Mouse (Mus musculus) hindbrain, embryonic 11.5 days (tissue): ENCODE data around the gene Gm13691. TPM values are rescaled to one million over a fixed set of nuclear protein-coding genes. Genes with fewer than 3 reads are reported as not detected.
"Not testable (repeated sequence)": the region's sequence is repeated elsewhere in the genome, so short reads cannot be mapped to it uniquely, and the experiment has no call there.

Experiments used
- ATAC-seq: fragments of 200-750 bp; cut with Nextera tagmentation; 2 replicates; pipeline ENCODE4 v1.8.0; 2017; ENCODE audit warnings: mild to moderate bottlenecking, moderate TSS enrichment, moderate library complexity; ENCODE audit not compliant: low FRiP score
- DNase-seq: peaks from one replicate; pipeline ENCODE4 v3.0.0-alpha.2; 2015; ENCODE audit warnings: low spot score
- H3K27ac ChIP-seq: fragments of 300-500 bp; sonication (generic); 2 replicates; pipeline ENCODE4 v1.5.1; 2014; ENCODE audit warnings: mild to moderate bottlenecking, low read depth, low read length
- H3K27me3 ChIP-seq: fragments of 300-500 bp; sonication (generic); 2 replicates; pipeline ENCODE4 v1.6.1; 2014; ENCODE audit warnings: mild to moderate bottlenecking, low read length, moderate library complexity, mixed read lengths; ENCODE audit not compliant: control insufficient read depth, insufficient read depth
- H3K36me3 ChIP-seq: fragments of 300-500 bp; sonication (generic); 2 replicates; pipeline ENCODE4 v1.6.1; 2014; ENCODE audit warnings: mild to moderate bottlenecking, low read length, moderate library complexity, mixed read lengths; ENCODE audit not compliant: control insufficient read depth, insufficient read depth
- H3K4me1 ChIP-seq: fragments of 300-500 bp; sonication (generic); replicated peaks from 2 replicates; pipeline ENCODE4 v1.6.1; 2014; ENCODE audit warnings: low read length, mixed read lengths; ENCODE audit not compliant: control insufficient read depth, insufficient read depth
- H3K4me2 ChIP-seq: fragments of 300-500 bp; sonication (generic); replicated peaks from 2 replicates; pipeline ENCODE4 v1.6.1; 2014; ENCODE audit warnings: mild to moderate bottlenecking, low read depth, low read length
- H3K4me3 ChIP-seq: fragments of 300-500 bp; sonication (generic); 2 replicates; pipeline ENCODE4 v1.5.1; 2014; ENCODE audit warnings: low read depth, low read length
- H3K9ac ChIP-seq: fragments of 300-500 bp; sonication (generic); 2 replicates; pipeline ENCODE4 v1.6.1; 2014; ENCODE audit warnings: low read depth, low read length
- H3K9me3 ChIP-seq: fragments of 300-500 bp; sonication (generic); 2 replicates; pipeline ENCODE4 v1.6.1; 2016; ENCODE audit warnings: low read length; ENCODE audit not compliant: control insufficient read depth
- WGBS: fragments of 180-500 bp; shearing (Covaris S2); extraction: QIAGEN DNeasy Blood & Tissue Kit; methylation state at CpG from one replicate; pipeline ENCODE4 v1.1.7; 2014; 5-methylcytosine and 5-hydroxymethylcytosine counted together
- polyA plus RNA-seq: library from polyadenylated mRNA; unstranded; fragments of >200 nt; fragmentation: Nextera tagmentation; extraction: Ambion mirVana; gene quantifications from 2 replicates; pipeline ENCODE4 v1.2.1, GENCODE M21; 2014

Gm13691 gene
- polyA plus RNA-seq, 1 experiment from 2014 or later, result not detected

DNA sequence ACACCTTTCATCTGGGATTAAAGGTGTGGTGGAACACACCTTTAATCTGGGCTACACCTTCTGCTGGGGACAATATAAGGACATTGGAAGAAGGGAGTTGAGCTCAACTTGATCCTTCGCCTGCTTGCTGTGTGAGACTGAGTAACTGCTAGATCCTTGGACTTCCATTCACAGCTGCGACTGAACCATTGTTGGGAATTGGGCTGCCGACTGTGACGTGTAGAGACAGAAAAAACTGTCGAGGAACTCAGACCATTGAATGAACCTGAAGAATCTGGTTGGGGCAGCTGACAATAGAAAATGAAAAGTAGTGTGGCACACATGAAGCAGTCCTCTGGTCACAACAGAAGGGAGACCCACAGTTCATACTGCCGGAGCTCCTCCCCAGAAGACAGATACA is 5.9 kb upstream of the Gm13691 start, which contains the start of gene Gm13697:
Gene Gm13697, plus strand, starts transcription at position 301 of the 400 bp plus-strand sequence.
- not testable (repeated sequence) for H3K4me3 ChIP-seq, H3K9ac ChIP-seq, H3K27me3 ChIP-seq, H3K27ac ChIP-seq, H3K9me3 ChIP-seq, H3K4me2 ChIP-seq, DNase-seq, ATAC-seq, H3K4me1 ChIP-seq, H3K36me3 ChIP-seq
- WGBS, result no CpG with 5 or more reads among the region's 6 CpGs

DNA sequence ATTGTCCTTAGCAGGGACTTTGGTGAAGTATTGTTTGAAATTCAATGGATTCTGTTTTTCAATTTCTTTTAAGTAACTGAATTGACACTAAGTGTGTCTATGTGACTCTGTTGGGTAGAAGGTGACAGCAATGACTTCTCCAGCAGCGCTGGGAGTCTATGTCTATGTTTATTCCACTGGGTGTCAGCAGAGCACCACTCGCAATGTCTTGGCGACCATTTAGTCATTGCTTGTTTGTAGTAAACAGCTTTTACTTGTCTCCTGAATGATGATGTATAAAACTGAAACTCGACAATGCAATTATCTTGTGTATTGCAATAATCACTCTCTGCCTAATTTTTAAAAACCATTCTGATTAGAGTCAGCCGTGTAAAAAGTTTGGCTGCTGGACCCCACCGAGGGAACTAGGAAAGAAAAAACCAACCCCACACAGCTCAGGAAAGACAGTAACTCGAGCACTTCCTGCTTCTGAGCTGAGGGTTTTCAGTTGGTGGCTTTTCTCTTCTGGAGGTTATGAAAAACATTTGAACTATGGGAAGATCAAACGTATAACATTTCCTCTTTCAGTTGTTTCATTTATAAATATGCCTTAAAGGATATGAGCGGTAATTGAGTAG is 3.4 kb downstream of the Gm13691 start:
- not testable (repeated sequence) for ATAC-seq, H3K4me1 ChIP-seq, DNase-seq, H3K36me3 ChIP-seq, H3K9ac ChIP-seq, H3K27ac ChIP-seq, H3K4me2 ChIP-seq, H3K27me3 ChIP-seq, H3K9me3 ChIP-seq, H3K4me3 ChIP-seq
- WGBS, result 60% methylated on average over 7 of the region's 9 CpGs

DNA sequence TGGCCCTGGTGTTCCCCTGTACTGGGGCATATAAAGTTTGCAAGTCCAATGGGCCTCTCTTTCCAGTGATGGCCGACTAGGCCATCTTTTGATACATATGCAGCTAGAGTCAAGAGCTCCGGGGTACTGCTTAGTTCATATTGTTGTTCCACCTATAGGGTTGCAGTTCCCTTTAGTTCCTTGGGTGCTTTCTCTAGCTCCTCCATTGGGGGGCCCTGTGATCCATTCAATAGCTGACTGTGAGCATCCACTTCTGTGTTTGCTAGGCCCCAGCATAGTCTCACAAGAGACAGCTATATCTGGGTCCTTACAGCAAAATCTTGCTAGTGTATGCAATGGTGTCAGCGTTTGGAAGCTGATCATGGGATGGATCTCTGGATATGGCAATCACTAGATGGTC is 4.2 kb downstream of the Gm13691 start:
- not testable (repeated sequence) for H3K27me3 ChIP-seq, DNase-seq, H3K4me3 ChIP-seq, H3K9me3 ChIP-seq, H3K27ac ChIP-seq, H3K4me2 ChIP-seq, H3K4me1 ChIP-seq, ATAC-seq, H3K9ac ChIP-seq, H3K36me3 ChIP-seq
- WGBS, result no CpG with 5 or more reads among the region's 3 CpGs

DNA sequence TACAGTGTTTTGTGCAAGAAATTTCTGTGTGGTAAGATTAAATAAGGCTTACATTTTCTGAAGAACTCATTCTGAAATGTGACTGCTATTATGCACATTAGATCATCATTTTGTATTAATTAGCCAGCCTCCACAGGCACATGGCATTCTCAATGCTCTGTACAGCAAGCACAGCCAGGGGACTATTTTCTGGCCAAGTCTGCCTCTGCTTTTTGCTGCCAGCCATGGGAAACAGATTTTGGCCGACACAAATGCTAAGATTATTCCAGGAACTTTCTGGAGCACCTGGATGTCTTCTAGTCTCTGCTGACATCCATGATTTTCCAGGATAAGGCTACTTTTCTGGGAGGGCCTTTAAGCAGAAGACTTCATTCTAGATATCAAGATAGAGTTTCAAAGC is 18.6 kb downstream of the Gm13691 start:
- Histone ChIP-seq H3K4me3 (no peak overlapping the region), H3K27ac (no peak overlapping the region), H3K9me3 (no peaks in the 10 kb centered on the region), H3K27me3 (no peaks in the 10 kb centered on the region), H3K4me1 (no peaks in the 10 kb centered on the region), H3K9ac (no peak overlapping the region), H3K4me2 (no peak overlapping the region), H3K36me3 (no peaks in the 10 kb centered on the region)
- DNase-seq (no peak), ATAC-seq (no peak)
- 74% methylated on average over 1 of the region's 1 CpGs for WGBS

DNA sequence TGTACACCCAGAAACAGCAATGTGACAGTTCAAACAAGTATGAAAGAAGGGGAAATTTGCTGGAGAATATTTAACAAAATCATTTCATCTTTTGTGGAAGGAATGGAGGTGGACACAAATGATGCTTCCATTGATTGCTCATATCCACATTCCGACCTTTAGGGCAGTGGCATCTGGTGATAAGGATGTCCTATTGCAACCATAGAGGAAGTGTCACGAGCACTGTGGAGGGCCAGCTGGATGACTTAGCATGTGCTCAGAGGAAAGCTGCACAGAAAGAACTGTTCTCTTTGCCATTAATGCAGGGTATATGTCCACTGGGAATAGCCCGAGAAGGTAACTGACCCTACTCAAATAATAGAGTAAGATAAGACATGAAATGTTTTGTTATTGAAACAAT is 19.5 kb downstream of the Gm13691 start:
- H3K4me3 ChIP-seq, result no peak overlapping the region
- no peaks in the 10 kb centered on the region for H3K36me3 ChIP-seq
- no peaks in the 10 kb centered on the region for H3K9me3 ChIP-seq
- H3K27ac ChIP-seq, result no peak overlapping the region
- DNase-seq (no peak), ATAC-seq (no peak)
- WGBS, result 79% methylated on average over 3 of the region's 3 CpGs
- no peak overlapping the region for H3K4me2 ChIP-seq
- H3K27me3 ChIP-seq, result no peaks in the 10 kb centered on the region
- no peaks in the 10 kb centered on the region for H3K4me1 ChIP-seq
- no peak overlapping the region for H3K9ac ChIP-seq

DNA sequence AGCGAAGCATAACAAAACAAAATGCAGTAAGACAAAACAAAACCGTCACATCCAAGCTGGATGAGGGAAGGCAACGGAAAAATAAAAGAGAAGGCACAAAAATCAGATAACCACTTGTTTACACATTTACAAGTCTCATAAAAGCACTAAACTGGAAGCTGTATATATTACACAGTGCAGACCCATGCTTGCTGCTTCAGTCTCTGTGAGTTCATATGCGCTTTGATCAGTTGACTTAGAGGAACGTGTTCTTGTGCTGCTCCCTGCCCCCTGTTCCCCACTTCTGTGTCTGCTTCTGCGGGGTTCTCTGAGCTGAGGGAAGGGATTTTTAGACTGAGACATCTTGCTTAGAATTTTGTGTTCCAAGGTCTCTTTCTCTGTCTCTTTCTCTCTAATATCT is 24.2 kb downstream of the Gm13691 start:
- Histone ChIP-seq H3K4me1 (no peaks in the 10 kb centered on the region), H3K4me2 (no peak overlapping the region), H3K9ac (no peak overlapping the region), H3K4me3 (no peak overlapping the region), H3K9me3 (no peaks in the 10 kb centered on the region), H3K27me3 (no peaks in the 10 kb centered on the region), H3K27ac (no peak overlapping the region), H3K36me3 (no peaks in the 10 kb centered on the region)
- WGBS, result 84% methylated on average over 6 of the region's 6 CpGs
- ATAC-seq (no peak), DNase-seq (no peak)

DNA sequence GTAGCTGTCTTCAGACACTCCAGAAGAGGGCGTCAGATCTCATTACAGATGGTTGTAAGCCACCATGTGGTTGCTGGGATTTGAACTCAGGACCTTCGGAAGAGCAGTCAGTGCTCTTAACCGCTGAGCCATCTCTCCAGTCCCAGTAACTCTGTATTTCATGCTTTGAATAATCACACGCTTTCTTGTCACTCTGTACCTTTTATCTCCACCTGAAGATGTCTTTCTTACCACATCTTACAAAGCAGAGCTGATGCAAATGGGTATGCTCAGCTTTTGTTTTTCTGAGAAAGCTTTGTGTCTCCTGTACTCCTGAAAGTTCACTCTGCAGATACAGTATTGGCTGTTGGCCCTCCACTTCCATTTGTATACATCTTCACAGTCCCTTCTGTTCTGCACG is 25.9 kb downstream of the Gm13691 start:
- 94% methylated on average over 4 of the region's 5 CpGs for WGBS
- not testable (repeated sequence) for ATAC-seq, H3K4me3 ChIP-seq

DNA sequence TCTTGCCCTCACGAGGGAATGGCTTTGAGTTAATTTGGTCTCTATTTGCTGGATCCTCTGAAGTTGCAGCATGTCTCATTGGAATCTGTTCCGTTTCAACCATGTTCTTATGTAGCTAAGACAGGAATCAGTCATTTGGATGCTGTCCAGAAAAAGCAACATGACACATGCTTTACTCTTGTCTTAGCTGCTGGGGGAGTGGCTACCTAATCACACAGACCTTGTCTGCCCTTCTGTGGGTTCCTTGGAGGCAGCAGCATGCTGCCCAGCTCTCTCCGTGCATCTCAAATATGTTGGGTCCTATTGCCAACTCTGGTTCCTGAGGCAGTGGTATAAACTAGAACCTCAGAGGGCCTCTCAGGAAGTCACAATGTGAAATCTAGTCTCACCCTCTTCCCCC is 28.0 kb downstream of the Gm13691 start:
- Histone ChIP-seq H3K9me3 (no peaks in the 10 kb centered on the region), H3K4me1 (no peaks in the 10 kb centered on the region), H3K36me3 (no peaks in the 10 kb centered on the region), H3K27ac (no peak overlapping the region), H3K4me3 (no peak overlapping the region), H3K27me3 (no peaks in the 10 kb centered on the region), H3K9ac (no peak overlapping the region), H3K4me2 (no peak overlapping the region)
- DNase-seq (no peak), ATAC-seq (no peak)
- WGBS, result 82% methylated on average over 3 of the region's 3 CpGs

More for the DNA sequence above, 25.9 kb downstream of the Gm13691 start:
- DNase-seq, H3K27ac ChIP-seq, H3K4me2 ChIP-seq, H3K36me3 ChIP-seq, H3K4me1 ChIP-seq, H3K9ac ChIP-seq, H3K9me3 ChIP-seq, H3K27me3 ChIP-seq: not testable (repeated sequence)

DNA sequence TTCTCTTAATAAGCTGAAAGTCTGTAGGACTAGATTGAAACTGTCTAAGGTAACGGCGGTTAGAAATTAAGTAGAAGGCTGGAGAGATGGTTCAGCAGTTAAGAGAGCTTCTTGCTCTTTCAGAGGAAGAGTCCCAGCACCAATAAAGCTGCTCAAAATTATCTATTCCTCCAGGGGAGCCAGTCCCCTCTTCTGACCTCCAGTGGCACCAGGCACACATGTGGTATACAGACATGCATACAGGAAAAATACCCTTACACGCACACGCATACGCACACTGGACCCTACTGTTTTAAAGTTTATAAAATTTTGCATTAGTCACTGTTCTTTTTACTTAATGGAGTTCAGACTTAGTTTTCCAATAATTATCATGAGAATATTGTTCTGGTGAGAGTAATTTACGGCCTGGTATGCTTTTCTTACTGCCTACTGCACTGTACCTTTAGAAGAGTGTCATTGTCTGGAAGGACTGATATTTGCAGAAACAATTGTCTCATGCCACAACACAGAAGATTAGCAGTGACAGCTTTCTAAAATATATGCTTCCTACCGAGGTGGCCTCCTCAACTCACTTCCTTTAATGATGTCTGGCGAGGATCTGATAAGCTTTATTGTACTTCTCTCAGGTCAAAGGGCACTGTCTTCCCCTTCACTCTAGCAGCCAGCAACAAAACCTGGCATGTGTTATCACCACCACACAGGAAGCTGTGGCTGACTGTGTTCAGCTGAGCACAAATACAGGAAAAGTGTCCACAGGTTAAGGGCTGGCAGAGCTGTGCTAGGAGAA is 29.4 kb downstream of the Gm13691 start:
- Histone ChIP-seq H3K9ac (no peak overlapping the region), H3K36me3 (no peaks in the 10 kb centered on the region), H3K4me1 (no peaks in the 10 kb centered on the region), H3K4me3 (no peak overlapping the region), H3K4me2 (no peak overlapping the region), H3K9me3 (no peaks in the 10 kb centered on the region), H3K27ac (no peak overlapping the region), H3K27me3 (no peaks in the 10 kb centered on the region)
- no peak for ATAC-seq
- no peak for DNase-seq
- 79% methylated on average over 8 of the region's 8 CpGs for WGBS
